Mouse (Mus musculus): ENCODE results near the gene Ppm1l. TPM values are rescaled to one million over a fixed set of nuclear protein-coding genes. Genes with fewer than 3 reads are reported as not detected.

Gene Ppm1l
- 0.58 and 0.62 TPM in 2 replicates for total RNA-seq (2015)
- 0.77 and 1.3 TPM in 2 replicates for total RNA-seq (2017)

- peak; percentile 84 for ATAC-seq (ENCODE audit: poor library complexity, severe bottlenecking)
Observed at GRCm38 (mm10) chr3:69316391-69317195, at the start of gene Ppm1l. TSS of gene Ppm1l (plus strand) at chr3:69316861.

DNA sequence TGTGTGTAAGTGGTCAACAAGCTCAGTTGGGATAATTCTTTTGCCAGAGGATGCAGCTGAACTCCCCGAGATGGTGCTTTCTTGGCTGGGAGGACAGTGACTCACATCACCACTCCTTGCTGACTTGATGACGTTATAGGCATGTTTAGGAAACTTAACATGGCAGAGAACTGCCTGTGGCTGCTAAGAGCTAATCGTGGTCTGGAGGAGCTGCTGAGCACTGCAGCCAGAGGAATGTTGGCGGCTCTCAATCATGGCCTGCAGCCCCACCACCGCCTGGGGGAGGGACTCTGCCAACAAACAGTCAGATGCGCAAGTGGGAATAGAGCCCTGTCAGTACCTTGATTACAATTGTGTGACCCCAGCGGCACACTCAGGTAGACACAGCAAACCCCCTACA is 44.8 kb upstream of the Ppm1l start:
- ATAC-seq (ENCODE audit: poor library complexity, severe bottlenecking): no peak

DNA sequence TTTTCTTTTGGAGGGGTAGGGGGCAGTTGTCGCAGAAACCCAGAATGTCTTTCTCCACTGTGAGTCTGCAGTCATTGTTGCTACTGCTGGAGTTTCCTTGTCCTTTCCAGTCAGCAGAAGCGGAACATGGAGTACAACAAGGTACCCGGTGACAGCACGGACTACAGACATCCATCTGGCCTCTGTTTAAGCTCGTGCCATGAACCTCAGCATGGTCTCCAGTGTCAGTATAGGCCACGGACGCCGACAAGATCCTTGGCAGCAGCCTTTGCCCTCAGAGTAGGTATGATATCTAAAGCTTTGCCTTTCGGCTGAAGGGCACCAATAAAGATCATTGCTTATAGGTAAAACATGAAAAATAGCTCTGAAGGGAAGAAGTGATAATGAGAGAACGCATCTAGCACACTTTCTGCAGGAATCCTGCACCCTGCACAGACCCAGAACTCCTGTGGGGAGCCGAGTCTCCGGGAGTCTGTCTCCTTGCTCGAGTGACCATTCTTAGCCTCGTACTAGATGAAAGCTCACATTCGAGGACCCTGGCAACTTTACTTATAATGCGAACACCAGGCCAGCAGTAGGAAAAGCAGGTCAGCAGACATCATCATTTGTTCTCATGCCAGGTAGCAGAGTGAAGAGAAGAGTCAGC is 42.5 kb upstream of the Ppm1l start:
- ATAC-seq (ENCODE audit: poor library complexity, severe bottlenecking): no peak

- no peak for ATAC-seq (ENCODE audit: poor library complexity, severe bottlenecking)
Observed at GRCm38 (mm10) chr3:69274664-69275312, 41.9 kb upstream of the Ppm1l start.

DNA sequence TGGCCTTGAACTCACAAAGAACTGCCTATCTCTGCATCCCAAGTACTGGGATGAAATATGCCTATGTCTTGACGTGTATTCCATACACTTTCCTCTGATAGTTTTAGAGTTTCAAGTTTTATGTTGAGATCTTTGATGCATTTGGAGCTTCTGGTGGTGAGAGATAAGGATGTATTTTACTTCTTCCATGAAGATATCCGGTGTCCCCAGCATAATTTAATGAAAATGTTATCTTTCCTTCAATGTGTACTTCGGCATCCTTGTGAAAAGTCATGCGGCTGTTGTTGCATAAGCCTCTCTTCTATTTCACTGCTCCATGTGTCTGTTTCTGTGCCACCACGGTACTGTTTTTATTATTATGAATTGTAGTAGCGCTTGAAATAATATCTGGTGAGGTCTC is 38.0 kb upstream of the Ppm1l start:
- ATAC-seq (ENCODE audit: poor library complexity, severe bottlenecking): no peak

- no peak for ATAC-seq (ENCODE audit: poor library complexity, severe bottlenecking)
Observed at GRCm38 (mm10) chr3:69282406-69282805, 34.3 kb upstream of the Ppm1l start.

- ATAC-seq (ENCODE audit: poor library complexity, severe bottlenecking): no peak
Observed at GRCm38 (mm10) chr3:69283085-69283847, 33.4 kb upstream of the Ppm1l start.

- peak; percentile 30; the same call in 1 of the 2 replicates for ATAC-seq (ENCODE audit: poor library complexity, severe bottlenecking)
Observed at GRCm38 (mm10) chr3:69289833-69290232, 26.8 kb upstream of the Ppm1l start.

DNA sequence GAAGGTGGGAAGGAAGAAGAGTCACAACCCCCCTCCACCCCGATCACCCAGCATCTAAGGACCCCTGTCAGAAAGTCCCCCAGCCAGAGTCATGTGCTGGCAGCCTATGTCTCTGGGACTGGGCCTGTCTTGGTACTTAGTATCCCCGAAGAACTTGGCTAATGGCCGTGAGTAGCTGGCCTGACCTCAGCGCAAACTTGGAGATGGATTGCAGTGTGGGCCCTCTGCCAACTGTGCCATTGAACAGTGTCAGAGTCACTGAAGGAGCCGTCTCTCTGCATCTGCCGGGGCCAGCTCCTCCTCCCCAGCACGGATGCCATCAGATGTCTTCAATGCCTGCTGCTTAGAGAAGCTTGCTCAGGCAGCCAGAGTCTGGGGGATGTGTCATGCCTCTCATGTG is 26.4 kb upstream of the Ppm1l start:
- ATAC-seq (ENCODE audit: poor library complexity, severe bottlenecking): no peak

DNA sequence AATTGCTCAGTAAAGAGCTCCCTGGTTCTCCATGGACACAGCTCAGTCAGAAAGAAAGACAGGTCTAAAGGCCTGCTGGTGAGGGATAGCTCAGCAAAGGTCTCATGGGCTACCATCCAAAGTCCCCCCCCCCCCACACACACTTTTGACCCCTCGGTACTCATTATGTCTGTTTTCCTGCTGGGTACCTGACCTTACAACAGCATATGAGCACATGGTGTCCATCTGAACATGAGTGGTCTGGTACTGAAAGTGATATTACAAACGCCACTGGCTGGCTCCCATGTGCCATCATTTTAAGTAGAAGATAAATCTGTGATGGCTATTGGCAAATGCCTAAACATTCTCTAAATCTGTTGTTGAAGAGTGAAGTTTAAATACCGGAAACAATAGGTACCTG is 25.8 kb upstream of the Ppm1l start:
- no peak for ATAC-seq (ENCODE audit: poor library complexity, severe bottlenecking)

- ATAC-seq (ENCODE audit: poor library complexity, severe bottlenecking): no peak
Observed at GRCm38 (mm10) chr3:69292628-69293027, 24.0 kb upstream of the Ppm1l start.

DNA sequence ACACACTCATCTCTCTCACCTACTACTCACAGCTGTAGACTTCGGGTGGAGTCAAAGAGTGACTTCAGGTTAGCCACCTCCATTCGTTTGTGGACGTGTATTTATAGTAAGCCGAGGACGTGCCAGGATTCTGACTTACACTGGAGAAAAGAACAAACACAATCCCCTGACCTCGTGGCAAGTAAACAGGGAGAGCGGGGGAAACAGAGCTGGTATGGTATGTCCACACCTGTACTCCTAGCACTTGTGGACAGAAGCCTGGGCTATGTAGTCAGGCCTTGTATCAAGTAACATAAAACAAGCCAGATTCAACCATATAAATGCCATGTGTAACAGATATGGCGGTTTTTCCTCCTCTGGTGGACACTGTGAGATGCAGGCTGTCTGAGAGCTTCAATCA is 20.4 kb upstream of the Ppm1l start:
- ATAC-seq (ENCODE audit: poor library complexity, severe bottlenecking): no peak

GRCm38 (mm10) chr3:69300121-69300520 is 16.5 kb upstream of the Ppm1l start:
- ATAC-seq (ENCODE audit: poor library complexity, severe bottlenecking): no peak

DNA sequence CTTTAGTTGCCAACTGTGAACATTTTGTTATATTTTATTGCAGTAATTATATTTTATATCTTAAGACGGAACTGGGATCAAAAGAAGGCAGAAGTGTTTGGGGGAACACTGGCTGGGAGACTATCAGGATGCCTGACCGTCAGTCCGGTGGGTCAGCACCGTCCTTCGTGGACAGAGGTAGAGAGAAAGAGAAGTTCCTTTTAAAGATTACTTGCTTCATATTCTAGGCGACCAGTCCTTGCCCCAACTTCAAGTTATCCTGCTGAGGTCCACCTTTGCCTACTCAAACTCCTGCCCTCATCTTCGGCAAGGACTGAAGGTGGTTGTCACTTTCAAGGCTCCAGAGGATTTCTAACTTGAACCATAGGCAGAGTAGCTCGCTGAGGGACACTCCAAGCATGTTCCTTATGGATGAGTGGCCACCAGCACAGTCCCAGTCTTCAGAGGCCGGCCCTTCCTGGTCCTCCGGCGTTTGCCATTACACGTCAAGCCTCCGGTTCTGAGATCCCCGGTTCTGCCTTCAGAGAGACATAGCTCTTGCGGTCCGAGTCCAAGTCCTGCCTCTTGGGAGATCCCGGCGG is 761 bp upstream of the Ppm1l start:
- ATAC-seq (ENCODE audit: poor library complexity, severe bottlenecking): peak; percentile 45

DNA sequence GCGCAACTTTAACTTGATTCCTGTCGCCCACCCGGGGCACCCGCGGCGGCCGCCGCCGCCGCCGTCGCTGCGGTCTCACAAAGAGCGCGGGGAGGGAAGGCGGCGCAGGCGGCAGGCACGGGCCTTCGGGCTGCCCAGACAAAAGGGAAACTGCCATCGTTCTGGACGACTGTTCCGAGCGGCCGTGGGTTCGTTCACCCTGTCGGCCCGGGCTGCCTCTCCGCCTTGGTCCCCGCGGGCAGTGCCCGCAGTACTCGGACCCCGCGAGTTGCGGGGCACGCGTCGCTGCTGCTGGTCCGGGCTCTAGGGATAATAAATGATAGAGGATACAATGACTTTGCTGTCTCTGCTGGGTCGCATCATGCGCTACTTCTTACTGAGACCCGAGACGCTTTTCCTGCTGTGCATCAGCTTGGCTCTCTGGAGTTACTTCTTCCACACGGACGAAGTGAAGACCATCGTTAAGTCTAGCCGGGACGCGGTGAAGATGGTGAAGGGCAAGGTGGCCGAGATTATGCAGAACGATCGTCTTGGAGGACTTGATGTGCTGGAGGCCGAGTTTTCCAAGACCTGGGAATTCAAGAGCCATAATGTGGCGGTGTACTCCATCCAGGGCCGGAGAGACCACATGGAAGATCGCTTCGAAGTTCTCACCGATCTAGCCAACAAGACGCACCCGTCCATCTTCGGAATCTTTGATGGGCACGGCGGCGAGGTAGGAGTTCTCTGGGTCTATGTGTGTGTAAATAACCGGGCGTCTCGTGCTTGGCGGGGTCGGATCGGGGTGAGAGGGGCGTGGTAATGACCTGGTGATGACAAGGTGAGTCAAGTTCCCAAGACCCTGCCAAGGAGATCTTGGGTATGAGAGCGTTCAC is 827 bp downstream of the Ppm1l start:
- ATAC-seq (ENCODE audit: poor library complexity, severe bottlenecking): peak; percentile 8; the same call in 1 of the 2 replicates

DNA sequence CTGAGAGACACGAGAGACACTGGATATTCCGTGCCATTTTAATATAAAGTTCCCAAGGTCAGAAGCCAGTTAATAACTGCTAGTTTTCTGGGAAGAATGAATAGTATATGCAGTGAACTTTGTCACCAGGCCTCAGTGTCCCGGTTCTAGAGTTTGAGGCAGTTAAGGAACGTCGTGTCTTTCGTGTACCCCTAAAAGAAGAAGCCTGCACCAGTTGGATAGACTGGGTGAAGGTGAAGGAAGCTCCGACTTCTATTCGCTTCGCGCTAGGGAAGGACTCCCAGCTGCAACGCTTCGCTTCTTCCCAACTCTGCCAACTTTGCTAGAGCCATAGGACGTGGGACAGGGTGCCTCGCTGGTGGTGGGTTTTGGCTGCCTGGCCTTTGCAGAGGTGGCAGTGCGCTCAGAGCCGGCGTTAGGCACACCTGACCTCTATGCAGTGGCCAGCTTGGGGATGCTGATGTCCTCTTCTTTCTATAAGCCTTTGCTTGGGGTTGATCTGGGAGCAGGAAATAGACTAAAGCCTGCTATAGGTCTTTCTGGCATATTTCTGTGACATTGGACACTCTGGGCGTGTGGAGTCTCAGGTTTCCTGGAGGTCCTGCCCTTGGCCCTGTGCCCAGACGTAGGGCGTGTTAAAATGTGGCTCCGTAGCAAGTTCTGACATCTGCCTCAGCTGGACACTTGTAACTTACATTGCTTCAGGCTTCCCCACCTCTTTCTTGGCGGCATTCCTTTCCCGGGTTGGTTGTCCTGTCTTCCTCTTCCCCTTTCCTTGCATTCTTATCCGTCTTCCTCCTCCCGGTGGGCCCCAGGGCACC is 1.7 kb downstream of the Ppm1l start:
- ATAC-seq (ENCODE audit: poor library complexity, severe bottlenecking): no peak

- no peak for ATAC-seq (ENCODE audit: poor library complexity, severe bottlenecking)
Observed at GRCm38 (mm10) chr3:69319061-69319720, 2.5 kb downstream of the Ppm1l start.

DNA sequence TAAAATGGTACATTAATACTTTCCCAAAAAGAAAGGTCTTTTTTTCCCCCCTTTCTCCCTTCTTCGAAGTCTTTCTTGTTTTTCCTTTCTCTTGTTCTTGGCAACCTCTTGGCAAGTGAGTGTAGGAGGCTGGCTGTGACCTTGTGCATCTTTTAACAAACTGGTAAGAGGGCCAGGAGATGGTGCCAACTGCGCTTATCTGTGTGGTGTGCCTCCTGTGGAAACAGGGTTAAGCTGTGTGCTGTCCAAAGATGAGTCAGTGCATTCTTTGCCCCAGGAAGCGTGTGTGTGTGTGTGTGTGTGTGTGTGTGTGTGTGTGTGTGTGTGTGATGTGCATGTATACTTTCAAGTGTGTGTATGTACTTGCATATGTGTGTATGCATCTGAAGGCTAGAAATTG is 7.3 kb downstream of the Ppm1l start:
- no peak for ATAC-seq (ENCODE audit: poor library complexity, severe bottlenecking)

Measured in megakaryocyte, adult 5-6 weeks (primary cell).